Mouse (Mus musculus) T-helper 17 cell (primary cell): Measurements from ENCODE around the gene Galnt18.

ENCODE experiments used
- in situ Hi-C, 2 experiments: fragments of 300-600 bp; cut with MboI, MseI; formaldehyde crosslinking; loops; 1 replicate in 1 of 2; 2 replicates in 1 of 2; pipeline ENCODE4 v1.15.1; 2025; ENCODE audit warnings: high pct_unique_total_duplicates in 2 of 2

Gene Galnt18

DNA sequence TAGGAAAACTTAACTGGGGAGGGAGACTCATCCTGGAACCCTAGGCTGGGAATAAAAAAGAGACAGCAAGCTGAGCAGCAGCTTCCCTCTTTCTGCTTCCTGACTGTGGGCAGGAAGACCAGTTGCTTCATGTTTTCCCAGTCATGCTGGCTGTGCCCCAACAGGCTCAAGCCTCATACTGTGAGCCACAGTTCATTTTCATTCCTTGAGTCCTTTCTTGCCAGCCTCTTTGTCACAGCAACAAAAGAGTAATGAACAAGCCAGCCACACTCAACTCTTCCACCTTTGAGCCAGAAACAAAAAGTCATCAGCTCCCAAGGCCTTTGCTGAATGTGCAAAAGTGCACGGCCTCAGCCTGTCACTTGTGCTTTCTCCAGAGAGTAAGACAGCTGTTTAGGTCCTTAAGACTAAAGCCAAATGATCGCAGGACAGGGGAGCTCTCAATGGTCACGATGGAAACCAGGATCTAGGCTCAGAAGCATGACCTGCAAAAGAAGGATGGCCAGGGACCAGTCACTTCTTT is 292.9 kb downstream of the Galnt18 start:
- in situ Hi-C loops = no loop called here

DNA sequence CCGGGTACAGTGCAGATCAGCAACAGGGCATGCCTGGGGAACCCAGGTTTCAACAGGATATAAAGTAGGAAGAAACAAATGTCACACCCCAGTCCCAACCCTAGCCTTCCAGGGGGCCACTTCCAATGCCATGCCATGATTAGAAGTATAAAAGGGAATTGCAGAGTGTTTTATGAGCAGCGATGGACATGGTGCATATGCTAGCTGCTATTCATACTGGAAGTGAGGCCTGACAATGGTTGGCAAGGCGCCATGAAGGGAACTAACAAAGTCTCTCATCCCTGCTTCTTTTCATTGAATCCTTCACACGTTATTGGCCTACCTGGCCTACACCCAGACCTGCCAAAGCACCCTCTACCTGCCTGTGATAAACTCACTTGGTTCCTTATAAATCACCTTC is 295.9 kb downstream of the Galnt18 start:
- in situ Hi-C loops = no loop called here

DNA sequence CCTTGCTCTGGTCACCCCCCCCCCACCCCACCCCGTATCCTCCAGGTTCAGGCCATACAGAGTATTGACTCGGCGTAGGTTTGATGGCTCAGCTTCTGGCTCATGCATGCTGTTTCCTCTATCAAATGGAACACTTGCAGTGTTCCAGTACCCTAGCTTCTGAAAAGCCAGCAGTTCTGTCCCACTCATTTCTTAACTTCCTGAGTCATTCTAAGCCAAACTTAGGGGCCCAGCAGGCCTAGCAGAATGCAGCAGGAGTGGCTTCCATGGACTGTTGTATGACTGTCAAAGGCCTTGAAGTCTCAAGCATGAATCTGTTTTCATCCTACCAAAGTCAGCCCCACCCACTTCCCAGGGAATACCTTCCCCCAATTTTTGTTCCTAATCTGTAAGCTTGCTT is 296.5 kb downstream of the Galnt18 start:
- in situ Hi-C loops = no loop called here

DNA sequence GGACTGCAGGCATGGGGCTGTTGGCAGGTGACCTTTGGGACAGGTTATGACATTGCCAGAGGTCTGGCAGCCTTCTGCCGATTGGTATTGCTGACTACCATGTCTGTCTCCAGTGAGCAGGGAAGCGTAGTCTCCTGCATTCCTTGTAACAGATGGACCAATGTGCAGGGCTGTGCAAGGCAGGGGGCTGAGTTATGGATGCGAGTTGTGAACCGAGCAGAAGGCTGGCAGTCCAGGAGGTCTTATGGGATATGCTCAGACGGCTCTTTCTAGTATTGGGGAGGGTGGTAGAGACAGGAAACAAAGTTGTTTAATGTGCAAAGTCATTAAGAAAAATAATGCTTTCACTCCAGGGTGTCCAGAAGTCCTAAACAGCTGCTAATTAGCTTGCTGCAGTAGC is 312.1 kb downstream of the Galnt18 start:
- in situ Hi-C loops = no loop called here

DNA sequence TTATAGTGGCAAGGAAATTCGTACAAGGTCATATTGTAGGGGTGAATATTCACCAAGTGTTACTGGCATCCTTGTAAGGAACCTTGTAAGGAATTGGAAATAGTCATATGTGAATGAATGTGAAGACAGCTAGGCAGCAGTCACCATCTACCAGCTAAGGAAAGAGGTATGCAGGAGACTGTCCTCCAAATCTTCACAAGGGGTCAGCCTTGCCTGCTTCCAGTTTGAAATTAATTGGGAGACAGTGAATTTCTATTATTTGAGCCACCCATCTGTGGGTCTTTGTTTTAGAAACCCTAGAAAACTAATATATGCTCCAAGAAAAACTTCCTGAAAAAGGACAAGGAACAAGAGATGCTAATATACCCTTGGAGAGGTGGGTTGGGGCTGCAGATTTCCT is 313.1 kb downstream of the Galnt18 start:
- in situ Hi-C loops = no loop called here

DNA sequence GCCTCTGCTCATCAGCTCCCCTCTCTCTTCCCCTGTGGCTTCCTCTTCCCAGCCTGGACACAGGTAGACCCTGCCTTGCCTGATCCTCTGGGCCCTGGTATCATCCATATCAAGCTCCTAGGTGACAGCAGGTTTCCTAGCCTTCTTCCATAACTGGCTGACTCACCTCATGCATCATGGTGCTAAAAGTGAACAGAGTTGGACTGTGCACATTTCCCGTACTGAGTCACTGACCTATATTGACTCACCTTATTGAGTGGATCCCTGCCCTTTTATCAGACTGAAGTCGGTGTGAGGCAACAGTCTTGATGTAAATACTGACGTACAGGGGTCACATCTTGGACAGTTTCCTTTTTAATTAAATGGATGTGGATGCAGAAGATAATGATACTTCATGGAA is 313.7 kb downstream of the Galnt18 start:
- in situ Hi-C loops = no loop called here

DNA sequence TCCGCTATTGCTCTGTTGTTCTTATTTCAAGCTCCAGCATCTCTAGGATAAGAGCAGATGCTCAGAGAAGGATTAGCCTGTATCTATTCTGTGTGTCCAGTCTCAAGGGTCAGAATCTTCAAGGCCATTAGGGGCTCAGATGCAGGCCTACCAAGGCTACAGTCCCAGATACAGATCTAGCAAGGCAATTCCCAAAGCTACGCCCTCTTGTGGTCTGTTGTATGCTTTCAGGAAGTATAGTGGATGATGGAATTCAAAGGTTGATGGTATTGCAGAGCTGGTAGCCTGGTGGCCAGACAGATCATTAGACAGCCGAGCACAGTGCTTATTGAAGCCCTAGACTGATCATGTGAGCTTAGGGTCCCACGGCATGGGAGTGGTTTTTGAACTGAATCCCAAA is 320.1 kb downstream of the Galnt18 start:
- in situ Hi-C loops = no loop called here

DNA sequence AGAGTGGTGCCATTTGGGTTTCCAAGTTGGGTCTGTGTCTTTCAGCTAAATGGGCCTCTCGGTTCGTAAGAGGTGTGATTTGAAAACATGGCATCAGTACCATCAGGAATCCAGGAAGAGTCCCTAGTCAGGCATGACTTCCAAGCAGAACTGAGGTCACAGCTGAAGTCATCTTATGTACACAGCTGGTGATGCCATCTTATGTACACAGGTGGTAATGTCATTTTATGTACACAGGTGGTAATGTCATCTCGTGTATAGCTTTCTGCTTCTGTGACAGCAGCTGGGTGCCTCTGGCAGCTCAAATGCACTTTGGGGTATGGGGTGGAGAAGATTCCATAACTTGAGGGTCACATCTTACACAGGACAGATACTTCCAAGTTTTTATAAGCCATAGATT is 323.8 kb downstream of the Galnt18 start:
- in situ Hi-C loops = no loop called here

DNA sequence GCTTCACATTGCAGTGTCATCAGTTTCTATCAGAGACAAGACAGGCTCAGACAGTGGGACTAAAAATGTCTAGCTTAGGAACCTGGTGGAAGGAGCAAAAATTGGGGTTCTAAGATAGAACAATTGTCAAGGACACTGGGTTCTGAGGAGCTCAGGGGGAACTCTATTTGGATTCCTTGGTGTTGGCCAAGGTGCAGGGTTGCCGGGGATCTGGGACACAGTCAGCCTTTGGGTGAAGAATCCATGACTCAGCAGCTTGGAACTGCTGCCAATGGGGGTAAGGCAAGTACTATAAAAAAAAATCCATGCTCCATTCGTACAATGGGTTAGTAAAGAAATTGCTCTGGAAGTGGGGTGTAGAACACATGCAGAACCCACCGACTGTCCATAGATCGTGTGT is 324.2 kb downstream of the Galnt18 start:
- in situ Hi-C loops = no loop called here

DNA sequence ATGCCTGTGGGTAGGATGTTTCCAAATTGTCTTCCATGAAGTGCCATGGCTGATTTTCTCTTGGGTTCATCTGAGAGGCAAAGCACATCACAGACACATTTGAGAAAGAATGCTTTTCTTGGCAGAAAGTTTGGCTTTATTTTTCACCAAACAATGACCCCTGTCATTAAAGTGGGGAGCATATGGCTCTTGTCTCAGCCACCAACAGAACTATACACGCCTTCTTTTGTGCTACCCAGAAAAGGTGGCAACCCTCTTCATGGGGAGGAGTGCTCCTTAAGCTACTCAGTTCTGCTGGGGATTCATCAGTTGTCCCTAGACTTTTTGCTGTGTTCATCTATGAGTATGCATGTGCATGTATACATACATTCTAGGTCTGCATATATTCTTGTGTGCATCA is 327.8 kb downstream of the Galnt18 start:
- in situ Hi-C loops = no loop called here

DNA sequence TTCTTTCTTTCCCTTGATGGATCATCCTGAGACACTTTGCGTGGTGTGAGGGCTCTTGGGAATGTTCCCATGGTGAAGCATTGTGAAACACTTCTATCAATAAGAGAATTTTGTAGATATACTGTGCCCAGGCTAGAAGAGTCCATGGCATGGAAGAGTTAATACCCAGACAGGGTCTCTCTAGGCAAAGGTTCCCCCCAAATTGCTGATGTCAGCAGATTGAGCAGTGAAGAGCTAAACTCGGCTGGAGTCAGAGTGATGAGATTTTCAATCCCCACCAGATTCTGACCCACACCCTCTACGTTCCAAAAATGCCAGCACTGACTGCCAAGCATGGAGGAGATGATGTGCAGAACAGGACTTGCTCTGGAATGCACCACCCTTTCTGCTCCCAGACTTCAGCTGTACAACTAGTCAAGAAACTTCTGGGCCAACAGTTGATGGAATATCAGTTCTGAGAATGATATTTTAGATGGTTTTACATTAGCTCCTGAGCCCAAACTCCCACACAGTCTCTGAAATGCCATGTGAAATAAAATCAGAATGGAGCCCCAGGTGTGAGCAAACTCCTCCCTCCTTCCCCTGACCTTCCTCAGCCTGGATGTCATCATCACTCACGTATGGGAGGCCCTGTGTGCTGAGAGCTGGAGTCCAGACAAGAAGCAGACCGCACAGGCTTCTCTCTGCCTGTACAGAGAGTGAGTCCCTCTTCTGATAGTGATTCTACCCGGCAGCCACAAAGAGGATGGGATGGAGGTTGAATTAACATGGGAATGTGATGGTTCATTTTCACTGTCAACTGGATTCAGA is 329.3 kb downstream of the Galnt18 start:
- in situ Hi-C loops = no loop called here

DNA sequence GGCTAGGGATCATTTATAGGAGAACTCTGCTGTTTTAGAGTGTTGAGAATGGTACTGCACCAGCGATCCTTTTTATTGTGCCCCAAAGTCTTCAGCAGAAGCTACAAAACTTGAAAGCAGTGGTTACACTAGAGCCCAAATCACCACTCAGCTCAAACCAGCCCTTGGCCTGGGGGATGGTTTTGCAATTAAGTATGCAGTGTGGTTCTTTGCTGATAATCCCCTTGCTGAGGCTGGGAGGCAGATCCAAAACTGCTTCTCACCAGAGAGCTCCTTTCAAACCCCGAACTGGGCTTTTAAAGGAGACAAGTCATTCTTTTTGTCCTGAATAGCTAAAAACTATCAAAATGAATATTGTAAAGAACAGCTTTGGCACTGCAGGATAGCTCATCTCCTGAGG is 346.6 kb downstream of the Galnt18 start:
- in situ Hi-C loops = no loop called here

DNA sequence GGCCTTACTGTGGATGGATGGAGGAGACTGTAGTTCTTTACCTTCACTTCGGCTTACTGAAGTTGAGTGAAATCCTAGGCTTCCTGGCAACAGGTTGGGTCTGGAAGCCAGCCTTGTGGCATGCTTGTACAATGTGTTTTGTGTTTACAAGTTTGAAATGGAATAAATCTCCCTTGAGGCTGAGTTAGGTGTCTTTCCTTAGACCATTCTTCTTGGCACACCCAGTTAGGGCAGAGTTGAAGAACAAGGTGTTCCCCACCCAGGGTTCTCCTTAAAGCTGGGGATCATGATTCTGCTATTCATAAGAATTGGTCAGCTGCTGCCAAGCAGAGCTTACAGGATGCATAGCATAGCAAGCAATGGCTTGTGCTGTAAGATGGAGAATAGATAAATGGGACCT is 352.4 kb downstream of the Galnt18 start:
- in situ Hi-C loops = no loop called here
